Mouse (Mus musculus): Measurements from ENCODE around the gene Prdx2.

DNA sequence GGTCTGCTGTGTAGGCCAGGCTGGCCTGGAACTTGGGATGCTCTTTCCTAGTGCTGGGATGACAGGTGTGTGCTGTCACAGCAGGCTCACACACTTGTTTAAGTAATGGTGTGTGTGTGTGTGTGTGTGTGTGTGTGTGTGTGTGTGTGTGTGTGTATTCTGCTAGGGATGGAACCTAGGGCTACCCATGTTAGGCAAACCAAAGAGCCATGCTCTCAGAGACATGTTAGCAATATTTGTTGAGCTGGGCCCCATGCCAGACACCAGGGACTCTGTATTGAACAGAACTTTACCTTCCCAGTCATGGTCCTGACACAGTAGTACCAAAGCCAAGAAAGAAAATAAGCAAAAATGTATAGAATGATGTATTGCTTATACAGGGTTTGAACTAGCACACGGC lies 41.9 kb upstream of the Prdx2 start:
- TF ChIP-seq CTCF (IDR thresholded peaks at IDR 0.05) = no peak
- no peak for TF ChIP-seq EP300 (IDR thresholded peaks at IDR 0.05)
